Mouse (Mus musculus) olfactory bulb, adult 2 months (tissue): ENCODE measurements around the gene Tmprss4. TPM values are rescaled to one million over a fixed set of nuclear protein-coding genes. Genes with fewer than 3 reads are reported as not detected.

Source experiments
- H3K27ac ChIP-seq: fragments of 200-500 bp; 2 replicates; pipeline ENCODE4 v1.5.1; 2012; ENCODE audit warnings: low read depth, low read length; ENCODE audit not compliant: insufficient read depth
- H3K4me1 ChIP-seq: fragments of 200-500 bp; 2 replicates; pipeline ENCODE4 v1.6.1; 2012; ENCODE audit warnings: low read length; ENCODE audit not compliant: control insufficient read depth, insufficient read depth
- H3K4me3 ChIP-seq: fragments of 200-500 bp; 2 replicates; pipeline ENCODE4 v1.5.1; 2012; ENCODE audit warnings: mild to moderate bottlenecking, low read depth, low read length, moderate library complexity; ENCODE audit not compliant: insufficient read depth
- CTCF ChIP-seq: fragments of 200-500 bp; IDR thresholded peaks from 2 replicates; pipeline ENCODE4 v1.5.1; 2012; ENCODE audit warnings: low read depth, mild to moderate bottlenecking, low read length, moderate library complexity; ENCODE audit not compliant: insufficient read depth
- POLR2A ChIP-seq: fragments of 200-500 bp; IDR thresholded peaks from 2 replicates; pipeline ENCODE4 v1.6.1; 2012; ENCODE audit warnings: mild to moderate bottlenecking, low read depth, low read length, moderate library complexity; ENCODE audit not compliant: insufficient read depth
- WGBS: fragments of 180-500 bp; shearing (Covaris S2); methylation state at CpG from one replicate; pipeline ENCODE4 v1.1.7; 2018; 5-methylcytosine and 5-hydroxymethylcytosine counted together
- polyA plus RNA-seq: library from polyadenylated mRNA; stranded (reverse); fragments of >200 nt; gene quantifications from 2 replicates; pipeline ENCODE4 v1.2.4, GENCODE M21; 2012; ENCODE audit warnings: low replicate concordance; ENCODE audit not compliant: missing spikeins, insufficient read depth, insufficient read length

Tmprss4 gene
- polyA plus RNA-seq: not detected in 2 replicates

DNA sequence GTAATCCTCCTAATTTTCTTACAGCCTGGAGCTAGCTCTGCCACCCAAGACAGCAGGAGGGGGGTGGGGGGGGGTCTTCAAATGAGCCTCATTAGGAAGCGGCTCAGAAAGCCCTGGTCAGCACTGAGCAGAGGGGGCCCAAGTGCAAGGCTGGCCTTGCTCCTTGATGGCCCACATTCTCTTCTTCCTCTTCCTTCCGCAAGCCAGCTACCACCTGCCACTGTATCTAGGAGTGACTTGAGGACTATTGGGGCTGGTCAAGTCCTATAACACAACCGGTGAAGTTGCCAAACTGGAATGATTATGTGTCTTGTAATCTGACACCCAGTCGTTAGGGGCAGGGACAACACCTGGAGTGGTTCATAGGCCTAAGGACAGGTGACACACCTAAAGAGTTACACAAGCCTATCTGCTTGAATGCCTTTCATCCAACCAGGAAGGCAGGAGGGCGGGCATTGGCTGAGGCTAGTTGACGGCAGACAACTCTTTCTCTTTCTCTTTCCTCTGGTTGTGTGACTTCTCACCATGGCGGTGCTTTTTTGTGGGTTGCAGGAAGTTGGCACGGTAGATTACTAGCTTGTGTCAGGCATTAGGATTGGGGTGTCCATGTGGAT lies at the start of gene Tmprss4:
TSS of gene Tmprss4 (minus strand) at position 296 of the 614 bp plus-strand sequence.
- Histone ChIP-seq H3K27ac (no peak within 1 kb of the TSS), H3K4me1 (no peaks in the 10 kb centered on the region), H3K4me3 (no peak within 1 kb of the TSS)
- TF ChIP-seq CTCF (no peak), POLR2A (no peak)
- 85% methylated on average over 8 of the region's 8 CpGs for WGBS

DNA sequence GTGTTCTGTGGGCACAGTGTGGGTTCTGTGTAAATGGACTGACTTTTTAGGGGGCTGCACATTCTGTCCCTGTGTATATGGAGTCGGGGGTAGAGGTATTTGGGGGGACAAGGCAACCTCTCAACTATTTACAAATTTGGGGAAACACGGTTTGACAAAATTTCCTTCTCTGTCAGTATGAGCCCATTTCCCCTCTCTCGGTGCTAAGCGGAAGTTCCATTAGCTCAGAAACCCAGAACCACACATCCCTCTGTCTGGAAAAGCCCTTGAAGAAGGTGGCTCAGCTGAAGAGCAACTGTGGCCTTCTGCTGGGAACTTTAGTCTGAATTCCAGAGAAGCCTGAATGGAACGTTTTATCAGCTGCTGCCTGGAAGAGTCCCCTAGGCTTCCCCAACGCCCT lies 48.5 kb upstream of the Tmprss4 start:
- H3K27ac ChIP-seq: no peak overlapping the region
- no peak overlapping the region for H3K4me3 ChIP-seq
- TF ChIP-seq CTCF (no peak), POLR2A (no peak)
- H3K4me1 ChIP-seq: no peaks in the 10 kb centered on the region
- WGBS: 86% methylated on average over 6 of the region's 6 CpGs

DNA sequence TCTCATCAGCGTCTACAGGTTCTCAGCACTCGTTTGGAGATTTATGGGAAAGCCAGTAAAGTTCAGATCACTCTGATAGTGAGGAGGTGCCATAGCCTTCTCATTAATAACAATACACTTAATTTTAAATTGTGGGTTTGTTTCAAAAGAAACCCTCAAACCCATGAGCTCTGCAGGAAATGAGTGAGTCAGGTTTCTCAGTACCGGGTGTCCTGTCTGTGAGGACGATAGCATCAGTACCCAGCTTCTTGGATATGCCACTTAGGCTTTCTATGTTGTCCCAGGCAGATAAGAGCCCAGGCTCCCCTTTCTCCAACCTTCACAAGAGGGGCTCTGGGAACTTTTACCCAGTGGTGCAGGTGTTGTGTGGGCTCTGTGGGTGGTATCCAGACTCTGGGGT lies 48.1 kb upstream of the Tmprss4 start:
- TF ChIP-seq CTCF (no peak), POLR2A (no peak)
- no peak overlapping the region for H3K4me3 ChIP-seq
- 72% methylated on average over 4 of the region's 4 CpGs for WGBS
- H3K4me1 ChIP-seq: no peaks in the 10 kb centered on the region
- H3K27ac ChIP-seq: no peak overlapping the region

DNA sequence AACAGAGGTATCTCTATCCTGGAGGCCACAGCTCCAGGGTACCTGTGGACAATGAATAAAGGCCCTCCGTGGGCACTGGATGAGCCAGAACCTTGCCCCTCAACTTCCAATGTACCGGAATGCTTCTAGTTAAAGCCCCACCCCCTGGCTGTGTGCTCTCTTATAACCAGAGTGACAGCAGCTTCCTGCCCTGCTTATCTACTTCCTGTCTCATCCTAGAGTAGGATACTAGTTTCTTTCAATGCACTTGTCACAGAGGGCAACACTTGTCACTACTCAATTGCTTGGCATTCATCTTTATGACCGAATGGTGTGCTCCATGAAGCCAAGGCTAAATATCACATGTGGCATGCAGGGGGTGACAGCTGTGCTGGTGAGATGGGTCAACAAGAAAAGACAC lies 47.4 kb upstream of the Tmprss4 start:
- H3K27ac ChIP-seq: no peak overlapping the region
- TF ChIP-seq CTCF (no peak), POLR2A (no peak)
- 84% methylated on average over 3 of the region's 3 CpGs for WGBS

DNA sequence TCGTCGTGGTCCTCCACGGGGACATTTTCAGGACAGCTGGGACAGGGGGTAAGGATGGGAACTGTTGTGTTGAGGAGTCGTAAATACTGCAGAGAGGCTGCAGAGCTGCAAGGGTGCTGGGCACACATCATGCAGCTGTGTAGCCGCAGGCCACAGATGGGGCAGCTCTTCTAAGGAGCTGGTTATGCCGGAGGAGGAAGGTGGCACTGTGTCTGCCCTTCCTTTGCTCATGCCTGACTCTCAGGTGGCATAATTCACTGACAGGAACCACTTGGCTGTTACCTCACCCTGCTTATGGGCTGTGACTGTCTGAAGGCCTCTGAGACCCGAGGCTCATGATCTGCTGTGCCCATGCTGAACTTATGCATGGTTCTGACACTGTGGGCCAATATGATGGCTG lies 46.4 kb upstream of the Tmprss4 start:
- H3K4me3 ChIP-seq: no peak overlapping the region
- no peaks in the 10 kb centered on the region for H3K4me1 ChIP-seq
- TF ChIP-seq CTCF (no peak), POLR2A (no peak)
- no peak overlapping the region for H3K27ac ChIP-seq
- WGBS: 92% methylated on average over 7 of the region's 7 CpGs

More for the DNA sequence above, 47.4 kb upstream of the Tmprss4 start:
- Histone ChIP-seq H3K4me3 (no peak overlapping the region), H3K4me1 (no peaks in the 10 kb centered on the region)

DNA sequence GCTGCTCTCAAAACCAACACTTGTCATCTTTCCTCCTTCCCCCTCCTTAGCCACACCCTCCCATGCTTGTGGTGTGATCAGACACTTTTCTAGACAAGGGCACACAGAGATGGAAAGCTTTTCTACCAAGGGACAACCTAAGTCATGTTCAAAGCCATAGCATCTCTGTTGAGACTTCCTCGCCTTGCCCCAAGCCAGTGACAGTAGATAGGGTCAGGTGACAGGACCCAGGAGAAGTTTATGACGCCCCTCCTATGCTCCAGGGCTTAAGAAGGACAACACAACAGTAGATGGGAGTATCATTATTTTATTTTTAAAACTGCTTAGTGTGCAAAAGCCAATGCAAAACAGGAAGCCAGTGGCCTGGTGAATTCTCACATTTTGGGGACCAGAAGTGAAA lies 43.6 kb upstream of the Tmprss4 start:
- TF ChIP-seq POLR2A: no peak
- no peak for TF ChIP-seq CTCF
- Histone ChIP-seq H3K4me1 (no peaks in the 10 kb centered on the region), H3K4me3 (no peak overlapping the region), H3K27ac (no peak overlapping the region)
- WGBS: 83% methylated on average over 2 of the region's 2 CpGs

DNA sequence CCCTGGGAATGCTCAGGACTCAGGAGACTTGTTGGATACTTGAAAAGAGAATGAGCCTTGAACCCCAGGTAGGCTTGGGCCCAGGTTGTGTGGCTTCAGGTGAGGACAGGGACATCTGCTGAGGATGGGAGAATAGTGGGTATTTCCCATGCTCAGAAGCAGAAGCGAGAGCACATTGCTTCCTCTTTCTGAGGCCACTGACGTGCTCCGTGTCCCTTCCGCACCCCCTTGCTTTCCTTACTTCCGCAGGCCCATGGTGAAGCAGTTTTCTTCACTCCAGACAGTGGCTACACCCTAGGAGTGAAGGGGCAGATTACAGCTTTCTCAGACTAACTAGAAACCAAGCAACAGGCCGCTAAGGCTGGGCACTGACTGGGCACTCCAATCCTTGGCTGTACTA lies 42.2 kb upstream of the Tmprss4 start:
- Histone ChIP-seq H3K27ac (no peak overlapping the region), H3K4me1 (no peaks in the 10 kb centered on the region), H3K4me3 (no peak overlapping the region)
- 93% methylated on average over 6 of the region's 6 CpGs for WGBS
- TF ChIP-seq POLR2A (no peak), CTCF (no peak)

DNA sequence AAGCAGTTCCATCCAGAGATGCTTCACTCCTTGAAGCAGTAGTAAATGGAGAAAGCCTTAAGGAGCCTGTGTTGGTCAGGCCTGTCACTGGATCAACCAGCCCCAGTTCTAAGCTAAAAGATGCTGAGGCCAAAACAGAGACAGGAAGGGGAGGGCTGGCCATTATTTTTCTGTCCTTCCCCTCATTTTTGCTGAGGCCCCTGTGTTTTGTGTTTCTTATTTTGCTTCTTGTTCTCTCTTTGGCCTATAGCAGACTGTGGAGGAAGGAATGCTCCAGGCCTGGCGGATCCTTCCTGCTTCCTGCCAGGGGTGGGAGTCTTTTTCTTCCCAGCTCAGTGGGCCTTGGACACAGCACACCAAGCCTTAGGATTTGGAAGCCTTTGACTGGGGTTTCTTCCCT lies 41.5 kb upstream of the Tmprss4 start:
- WGBS: 82% methylated on average over 1 of the region's 1 CpGs
- no peak overlapping the region for H3K27ac ChIP-seq
- H3K4me3 ChIP-seq: no peak overlapping the region
- H3K4me1 ChIP-seq: no peaks in the 10 kb centered on the region
- TF ChIP-seq POLR2A: no peak
- no peak for TF ChIP-seq CTCF

DNA sequence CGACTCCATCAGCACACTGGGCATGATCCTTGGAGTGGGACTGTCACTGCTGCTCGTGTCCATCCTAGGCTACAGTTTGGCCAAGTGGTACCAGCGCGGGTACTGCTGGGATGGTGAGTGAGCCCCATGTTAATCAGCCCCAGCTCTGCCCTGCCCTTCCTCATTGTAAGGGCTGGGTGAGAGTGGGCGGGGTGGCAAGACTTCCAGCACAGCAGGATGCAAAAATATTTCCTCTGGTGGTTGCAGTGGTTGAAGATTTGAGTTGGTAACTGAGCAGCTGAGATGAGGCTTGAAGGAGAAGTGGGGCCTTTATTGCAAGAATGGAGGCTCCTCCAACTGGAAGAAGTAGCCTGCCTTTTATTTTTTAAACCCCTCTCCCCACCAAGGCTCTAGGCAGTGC lies 37.5 kb upstream of the Tmprss4 start:
- WGBS: 74% methylated on average over 5 of the region's 5 CpGs
- TF ChIP-seq POLR2A (no peak), CTCF (no peak)
- H3K4me3 ChIP-seq: no peak overlapping the region
- H3K4me1 ChIP-seq: no peaks in the 10 kb centered on the region
- no peak overlapping the region for H3K27ac ChIP-seq

DNA sequence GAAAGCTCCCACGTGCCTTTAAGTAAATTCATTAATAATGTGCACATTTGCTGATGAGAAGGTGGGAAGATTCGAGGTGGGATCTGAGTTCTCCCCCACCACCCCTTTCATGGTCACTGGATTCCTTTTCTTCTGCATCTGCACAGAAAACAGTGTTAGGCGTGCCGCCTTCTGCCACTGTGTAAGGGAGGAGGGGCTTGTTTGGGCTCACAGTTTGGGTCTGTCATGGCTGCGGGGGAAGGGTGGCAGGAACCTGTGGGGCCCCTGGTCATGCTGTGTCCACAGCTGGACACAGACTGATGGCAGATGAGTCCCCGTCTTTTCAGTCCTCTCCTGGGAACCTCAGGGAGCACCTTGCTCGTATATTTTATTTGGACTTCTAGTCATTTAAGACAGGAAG lies 32.9 kb upstream of the Tmprss4 start:
- 53% methylated on average over 7 of the region's 7 CpGs for WGBS
- H3K4me3 ChIP-seq: no peak overlapping the region
- H3K27ac ChIP-seq: no peak overlapping the region
- no peaks in the 10 kb centered on the region for H3K4me1 ChIP-seq
- TF ChIP-seq POLR2A (no peak), CTCF (no peak)
